Mouse (Mus musculus) macrophage (primary cell): ENCODE results near the gene Snx4. TPM values are rescaled to one million over a fixed set of nuclear protein-coding genes. Genes with fewer than 3 reads are reported as not detected.

ENCODE experiments used
- H3K27ac ChIP-seq: fragments of 350-480 bp; formaldehyde crosslinking; 2 replicates; pipeline ENCODE4 v1.9.0; 2021
- H3K36me3 ChIP-seq: fragments of 350-480 bp; formaldehyde crosslinking; 2 replicates; pipeline ENCODE4 v1.9.0; 2021; ENCODE audit errors: inconsistent target
- H3K4me3 ChIP-seq: fragments of 350-480 bp; formaldehyde crosslinking; 2 replicates; pipeline ENCODE4 v1.9.0; 2021; ENCODE audit errors: inconsistent target
- H3K79me2 ChIP-seq: fragments of 350-480 bp; formaldehyde crosslinking; 2 replicates; pipeline ENCODE4 v1.9.0; 2021; ENCODE audit errors: inconsistent target
- WGBS: methylation state at CpG from one replicate; pipeline ENCODE4 v1.1.7; 2026; ENCODE audit warnings: inconsistent platforms; ENCODE audit not compliant: missing documents; 5-methylcytosine and 5-hydroxymethylcytosine counted together
- polyA plus RNA-seq: library from polyadenylated mRNA; stranded (reverse); fragments of 250-400 nt; gene quantifications from 3 replicates; pipeline ENCODE4 v1.2.4, GENCODE M21; 2018; ENCODE audit warnings: inconsistent platforms

Snx4 gene
- polyA plus RNA-seq, 1 experiment from 2014 or later = 85.8 TPM

GRCm38 (mm10) chr16:33342356-33342755, 91.1 kb downstream of the Snx4 start:
- no peak overlapping the region for H3K4me3 ChIP-seq
- 83% methylated on average over 1 of the region's 1 CpGs for WGBS
- H3K27ac ChIP-seq = no peak overlapping the region

GRCm38 (mm10) chr16:33343106-33343505, 91.9 kb downstream of the Snx4 start:
- no peaks in the 10 kb centered on the region for H3K79me2 ChIP-seq
- H3K27ac ChIP-seq = no peak overlapping the region
- 96% methylated on average over 5 of the region's 5 CpGs for WGBS
- H3K4me3 ChIP-seq = no peak overlapping the region
- H3K36me3 ChIP-seq = no peaks in the 10 kb centered on the region

More at GRCm38 (mm10) chr16:33342356-33342755, 91.1 kb downstream of the Snx4 start:
- H3K79me2 ChIP-seq = no peaks in the 10 kb centered on the region
- H3K36me3 ChIP-seq = no peaks in the 10 kb centered on the region

- Histone ChIP-seq H3K79me2 (no peaks in the 10 kb centered on the region), H3K36me3 (no peaks in the 10 kb centered on the region), H3K27ac (no peak overlapping the region), H3K4me3 (no peak overlapping the region)
- WGBS = 29% methylated on average over 7 of the region's 7 CpGs
Observed at GRCm38 (mm10) chr16:33343601-33344000, 92.4 kb downstream of the Snx4 start.

- Histone ChIP-seq H3K27ac (no peak overlapping the region), H3K4me3 (no peak overlapping the region), H3K79me2 (no peaks in the 10 kb centered on the region), H3K36me3 (no peaks in the 10 kb centered on the region)
- WGBS = 91% methylated on average over 9 of the region's 9 CpGs
Observed at GRCm38 (mm10) chr16:33344379-33344778, 93.1 kb downstream of the Snx4 start.

- Histone ChIP-seq H3K36me3 (no peaks in the 10 kb centered on the region), H3K79me2 (no peaks in the 10 kb centered on the region), H3K4me3 (no peak overlapping the region), H3K27ac (no peak overlapping the region)
- 81% methylated on average over 4 of the region's 4 CpGs for WGBS
Observed at GRCm38 (mm10) chr16:33344875-33345274, 93.6 kb downstream of the Snx4 start.

GRCm38 (mm10) chr16:33346376-33346775, 95.1 kb downstream of the Snx4 start:
- Histone ChIP-seq H3K36me3 (no peaks in the 10 kb centered on the region), H3K4me3 (no peak overlapping the region), H3K79me2 (no peaks in the 10 kb centered on the region), H3K27ac (no peak overlapping the region)
- WGBS = 73% methylated on average over 3 of the region's 3 CpGs

- Histone ChIP-seq H3K27ac (no peak overlapping the region), H3K4me3 (no peak overlapping the region), H3K79me2 (no peaks in the 10 kb centered on the region), H3K36me3 (no peaks in the 10 kb centered on the region)
- 58% methylated on average over 5 of the region's 5 CpGs for WGBS
Observed at GRCm38 (mm10) chr16:33347134-33347533, 95.9 kb downstream of the Snx4 start.

Other genes with a start within 250 kb of the Snx4 start
- gene Iqcg, start 195.2 kb upstream of the Snx4 start, polyA plus RNA-seq = 0.40 to 0.43 TPM (median 0.42 TPM) in 3 replicates
- 621 to 1,326 TPM (median 1,292 TPM) in 3 replicates for gene Rpl35a, start 195.0 kb upstream of the Snx4 start, polyA plus RNA-seq
- 1.7 to 3.2 TPM (median 1.9 TPM) in 3 replicates for gene Lmln, start 188.9 kb upstream of the Snx4 start, polyA plus RNA-seq
- 41.2 to 73.0 TPM (median 51.8 TPM) in 3 replicates for gene Osbpl11, start 66.4 kb upstream of the Snx4 start, polyA plus RNA-seq
- 17.6 to 18.8 TPM (median 17.6 TPM) in 3 replicates for gene Zfp148, start 129.4 kb downstream of the Snx4 start, polyA plus RNA-seq